Mouse (Mus musculus): ENCODE data around the gene Mrln. TPM values are rescaled to one million over a fixed set of nuclear protein-coding genes. Genes with fewer than 3 reads are reported as not detected.

Gene Mrln
- polyA plus RNA-seq, 1 experiment from 2014 or later, result 4.9 TPM

- WGBS, result under 1% methylated on average over 49 of the region's 54 CpGs
- H3K9me3 ChIP-seq (ENCODE audit: low read length), result no peaks in the 10 kb centered on the region
- peak; percentile 95 for ATAC-seq (ENCODE audit: low FRiP score, low TSS enrichment)
Measured at GRCm38 (mm10) chr10:70244921-70245558, 40.6 kb downstream of the Mrln start, which contains the start of gene Slc16a9. Gene Slc16a9 (plus strand): TSS chr10:70245100.

GRCm38 (mm10) chr10:70245559-70245945, 41.1 kb downstream of the Mrln start:
- H3K36me3 ChIP-seq (ENCODE audit: insufficient read depth, low read length), result no peaks in the 10 kb centered on the region
- H3K27ac ChIP-seq (ENCODE audit: low read length), result peak overlapping the region; percentile 54
- peak; percentile 40; the same call in 1 of the 2 replicates for ATAC-seq (ENCODE audit: low FRiP score, low TSS enrichment)
- H3K27me3 ChIP-seq (ENCODE audit: insufficient read depth, low read length), result 0 out of 2 replicates have a peak, but pooled peaks cover 3% of the 10 kb centered on the region
- no peaks in the 10 kb centered on the region for H3K9me3 ChIP-seq (ENCODE audit: low read length)
- under 1% methylated on average over 16 of the region's 16 CpGs for WGBS
- H3K4me2 ChIP-seq (replicated peaks; ENCODE audit: low read depth, low read length), result peak overlapping the region; percentile 93
- H3K4me3 ChIP-seq (ENCODE audit: low read length), result peak overlapping the region; percentile 68
- H3K9ac ChIP-seq (replicated peaks; ENCODE audit: low read length), result peak overlapping the region; percentile 75
- H3K4me1 ChIP-seq (ENCODE audit: insufficient read depth, low read length), result peaks cover 19% of the 10 kb centered on the region

More at GRCm38 (mm10) chr10:70244921-70245558, 40.6 kb downstream of the Mrln start, which contains the start of gene Slc16a9:
- peaks cover 19% of the 10 kb centered on the region for H3K4me1 ChIP-seq (ENCODE audit: insufficient read depth, low read length)
- H3K36me3 ChIP-seq (ENCODE audit: insufficient read depth, low read length), result no peaks in the 10 kb centered on the region
- H3K4me3 ChIP-seq (ENCODE audit: low read length), result peak within 1 kb of the TSS; percentile 68
- H3K4me2 ChIP-seq (replicated peaks; ENCODE audit: low read depth, low read length), result peak within 1 kb of the TSS; percentile 93
- peak within 1 kb of the TSS; percentile 75 for H3K9ac ChIP-seq (replicated peaks; ENCODE audit: low read length)
- H3K27ac ChIP-seq (ENCODE audit: low read length), result peak within 1 kb of the TSS; percentile 54
- 0 out of 2 replicates have a peak, but pooled peaks cover 3% of the 10 kb centered on the region for H3K27me3 ChIP-seq (ENCODE audit: insufficient read depth, low read length)

- 0 out of 2 replicates have a peak, but pooled peaks cover 3% of the 10 kb centered on the region for H3K27me3 ChIP-seq (ENCODE audit: insufficient read depth, low read length)
- peak overlapping the region; percentile 93 for H3K4me2 ChIP-seq (replicated peaks; ENCODE audit: low read depth, low read length)
- ATAC-seq (ENCODE audit: low FRiP score, low TSS enrichment), result no peak
- peak overlapping the region; percentile 75; the same call in 1 of the 2 replicates for H3K9ac ChIP-seq (replicated peaks; ENCODE audit: low read length)
- 24% methylated on average over 9 of the region's 9 CpGs for WGBS
- H3K27ac ChIP-seq (ENCODE audit: low read length), result no peak overlapping the region
- H3K36me3 ChIP-seq (ENCODE audit: insufficient read depth, low read length), result no peaks in the 10 kb centered on the region
- peaks cover 19% of the 10 kb centered on the region for H3K4me1 ChIP-seq (ENCODE audit: insufficient read depth, low read length)
- peak overlapping the region; percentile 68 for H3K4me3 ChIP-seq (ENCODE audit: low read length)
- H3K9me3 ChIP-seq (ENCODE audit: low read length), result no peaks in the 10 kb centered on the region
Measured at GRCm38 (mm10) chr10:70246076-70246475, 41.6 kb downstream of the Mrln start.

- Histone ChIP-seq H3K27ac (ENCODE audit: low read length) (no peak overlapping the region), H3K27me3 (ENCODE audit: insufficient read depth, low read length) (0 out of 2 replicates have a peak, but pooled peaks cover 3% of the 10 kb centered on the region), H3K4me3 (ENCODE audit: low read length) (no peak overlapping the region), H3K4me2 (replicated peaks; ENCODE audit: low read depth, low read length) (no peak overlapping the region), H3K9ac (replicated peaks; ENCODE audit: low read length) (no peak overlapping the region), H3K36me3 (ENCODE audit: insufficient read depth, low read length) (no peaks in the 10 kb centered on the region), H3K4me1 (ENCODE audit: insufficient read depth, low read length) (0 out of 2 replicates have a peak, but pooled peaks cover 7% of the 10 kb centered on the region), H3K9me3 (ENCODE audit: low read length) (no peaks in the 10 kb centered on the region)
- ATAC-seq (ENCODE audit: low FRiP score, low TSS enrichment), result no peak
- WGBS, result 84% methylated on average over 4 of the region's 4 CpGs
Measured at GRCm38 (mm10) chr10:70250354-70250753, 45.9 kb downstream of the Mrln start.

GRCm38 (mm10) chr10:70250766-70251165, 46.3 kb downstream of the Mrln start:
- no peaks in the 10 kb centered on the region for H3K9me3 ChIP-seq (ENCODE audit: low read length)
- no peak overlapping the region for H3K27ac ChIP-seq (ENCODE audit: low read length)
- H3K4me1 ChIP-seq (ENCODE audit: insufficient read depth, low read length), result 0 out of 2 replicates have a peak, but pooled peaks cover 4% of the 10 kb centered on the region
- 87% methylated on average over 6 of the region's 6 CpGs for WGBS
- H3K4me3 ChIP-seq (ENCODE audit: low read length), result no peak overlapping the region
- H3K4me2 ChIP-seq (replicated peaks; ENCODE audit: low read depth, low read length), result no peak overlapping the region
- no peak for ATAC-seq (ENCODE audit: low FRiP score, low TSS enrichment)
- H3K27me3 ChIP-seq (ENCODE audit: insufficient read depth, low read length), result 0 out of 2 replicates have a peak, but pooled peaks cover 3% of the 10 kb centered on the region
- no peak overlapping the region for H3K9ac ChIP-seq (replicated peaks; ENCODE audit: low read length)
- no peaks in the 10 kb centered on the region for H3K36me3 ChIP-seq (ENCODE audit: insufficient read depth, low read length)

GRCm38 (mm10) chr10:70254666-70255065, 50.2 kb downstream of the Mrln start:
- no peaks in the 10 kb centered on the region for H3K9me3 ChIP-seq (ENCODE audit: low read length)
- H3K4me2 ChIP-seq (replicated peaks; ENCODE audit: low read depth, low read length), result no peak overlapping the region
- ATAC-seq (ENCODE audit: low FRiP score, low TSS enrichment), result no peak
- no peak overlapping the region for H3K4me3 ChIP-seq (ENCODE audit: low read length)
- no peaks in the 10 kb centered on the region for H3K27me3 ChIP-seq (ENCODE audit: insufficient read depth, low read length)
- no peak overlapping the region for H3K9ac ChIP-seq (replicated peaks; ENCODE audit: low read length)
- H3K4me1 ChIP-seq (ENCODE audit: insufficient read depth, low read length), result no peaks in the 10 kb centered on the region
- 64% methylated on average over 4 of the region's 4 CpGs for WGBS
- no peak overlapping the region for H3K27ac ChIP-seq (ENCODE audit: low read length)
- no peaks in the 10 kb centered on the region for H3K36me3 ChIP-seq (ENCODE audit: insufficient read depth, low read length)

- H3K9me3 ChIP-seq (ENCODE audit: low read length), result no peaks in the 10 kb centered on the region
- 90% methylated on average over 15 of the region's 15 CpGs for WGBS
- H3K4me3 ChIP-seq (ENCODE audit: low read length), result no peak overlapping the region
- no peaks in the 10 kb centered on the region for H3K36me3 ChIP-seq (ENCODE audit: insufficient read depth, low read length)
- no peak overlapping the region for H3K9ac ChIP-seq (replicated peaks; ENCODE audit: low read length)
- no peaks in the 10 kb centered on the region for H3K4me1 ChIP-seq (ENCODE audit: insufficient read depth, low read length)
- no peaks in the 10 kb centered on the region for H3K27me3 ChIP-seq (ENCODE audit: insufficient read depth, low read length)
- no peak overlapping the region for H3K27ac ChIP-seq (ENCODE audit: low read length)
- H3K4me2 ChIP-seq (replicated peaks; ENCODE audit: low read depth, low read length), result no peak overlapping the region
- no peak for ATAC-seq (ENCODE audit: low FRiP score, low TSS enrichment)
Measured at GRCm38 (mm10) chr10:70255601-70256210, 51.2 kb downstream of the Mrln start.

GRCm38 (mm10) chr10:70257029-70257428, 52.6 kb downstream of the Mrln start:
- no peak overlapping the region for H3K27ac ChIP-seq (ENCODE audit: low read length)
- no peak overlapping the region for H3K9ac ChIP-seq (replicated peaks; ENCODE audit: low read length)
- ATAC-seq (ENCODE audit: low FRiP score, low TSS enrichment), result no peak
- 83% methylated on average over 4 of the region's 4 CpGs for WGBS
- no peaks in the 10 kb centered on the region for H3K36me3 ChIP-seq (ENCODE audit: insufficient read depth, low read length)
- no peaks in the 10 kb centered on the region for H3K9me3 ChIP-seq (ENCODE audit: low read length)
- H3K27me3 ChIP-seq (ENCODE audit: insufficient read depth, low read length), result no peaks in the 10 kb centered on the region
- no peak overlapping the region for H3K4me3 ChIP-seq (ENCODE audit: low read length)
- H3K4me1 ChIP-seq (ENCODE audit: insufficient read depth, low read length), result no peaks in the 10 kb centered on the region
- H3K4me2 ChIP-seq (replicated peaks; ENCODE audit: low read depth, low read length), result no peak overlapping the region

GRCm38 (mm10) chr10:70260904-70261303, 56.4 kb downstream of the Mrln start:
- ATAC-seq (ENCODE audit: low FRiP score, low TSS enrichment), result no peak
- H3K4me1 ChIP-seq (ENCODE audit: insufficient read depth, low read length), result no peaks in the 10 kb centered on the region
- no peak overlapping the region for H3K4me2 ChIP-seq (replicated peaks; ENCODE audit: low read depth, low read length)
- no peaks in the 10 kb centered on the region for H3K36me3 ChIP-seq (ENCODE audit: insufficient read depth, low read length)
- no peak overlapping the region for H3K27ac ChIP-seq (ENCODE audit: low read length)
- no peak overlapping the region for H3K9ac ChIP-seq (replicated peaks; ENCODE audit: low read length)
- 76% methylated on average over 4 of the region's 4 CpGs for WGBS
- H3K9me3 ChIP-seq (ENCODE audit: low read length), result no peaks in the 10 kb centered on the region
- no peak overlapping the region for H3K4me3 ChIP-seq (ENCODE audit: low read length)
- H3K27me3 ChIP-seq (ENCODE audit: insufficient read depth, low read length), result no peaks in the 10 kb centered on the region

GRCm38 (mm10) chr10:70262051-70262450, 57.6 kb downstream of the Mrln start:
- H3K4me2 ChIP-seq (replicated peaks; ENCODE audit: low read depth, low read length), result no peak overlapping the region
- no peaks in the 10 kb centered on the region for H3K36me3 ChIP-seq (ENCODE audit: insufficient read depth, low read length)
- H3K27me3 ChIP-seq (ENCODE audit: insufficient read depth, low read length), result no peaks in the 10 kb centered on the region
- WGBS, result 60% methylated on average over 3 of the region's 3 CpGs
- H3K27ac ChIP-seq (ENCODE audit: low read length), result no peak overlapping the region
- ATAC-seq (ENCODE audit: low FRiP score, low TSS enrichment), result peak; percentile 54; the same call in 1 of the 2 replicates
- no peak overlapping the region for H3K4me3 ChIP-seq (ENCODE audit: low read length)
- no peaks in the 10 kb centered on the region for H3K9me3 ChIP-seq (ENCODE audit: low read length)
- no peaks in the 10 kb centered on the region for H3K4me1 ChIP-seq (ENCODE audit: insufficient read depth, low read length)
- no peak overlapping the region for H3K9ac ChIP-seq (replicated peaks; ENCODE audit: low read length)

All from kidney, embryonic 16.5 days (tissue).